Mouse (Mus musculus): ENCODE data around the gene Ocln. TPM values are rescaled to one million over a fixed set of nuclear protein-coding genes. Genes with fewer than 3 reads are reported as not detected.

Gene Ocln
- total and polyA plus RNA-seq, 3 experiments, result 0.50 to 2.2 (median 0.70) TPM

- H3K9ac ChIP-seq (ENCODE audit: insufficient read depth, low read depth), result no peak overlapping the region
- peaks cover 69% of the 10 kb centered on the region for H3K27me3 ChIP-seq (replicated peaks)
- no peak for TF ChIP-seq ZC3H11A (IDR thresholded peaks at IDR 0.05; ENCODE audit: low read depth, low read length)
- TF ChIP-seq SMC3 (IDR thresholded peaks at IDR 0.05; ENCODE audit: low read depth, low read length), result no peak
- TF ChIP-seq MYC (IDR thresholded peaks at IDR 0.05; ENCODE audit: low read depth, low read length), result no peak
- TF ChIP-seq USF2 (conservative IDR thresholded peaks at IDR 0.05; ENCODE audit: low read depth, low read length), result no peak
- no peak for TF ChIP-seq UBTF (IDR thresholded peaks at IDR 0.05; ENCODE audit: low read depth, low read length)
- no peak for TF ChIP-seq ZNF384 (IDR thresholded peaks at IDR 0.05; ENCODE audit: low read depth, low read length)
- H3K79me2 ChIP-seq (replicated peaks; ENCODE audit: control insufficient read depth, extremely low read depth, insufficient read depth, poor library complexity, severe bottlenecking), result no peaks in the 10 kb centered on the region; the same call in 1 of the 2 replicates
- DNase-seq (ENCODE audit: extremely low read depth), result no peak
- dilution Hi-C loops (cut with MboI; ENCODE audit: extremely low pct_ligation_motif_present, extremely low pct_unique_long_range_greater_than_20kb, low sequenced_read_pairs), result no loop called here
- H3K4me2 ChIP-seq (ENCODE audit: insufficient read depth, low read depth, poor library complexity, severe bottlenecking), result peak overlapping the region; percentile 11; the same call in 1 of the 2 replicates
- in situ Hi-C loops (cut with MboI; ENCODE audit: low pct_ligation_motif_present, low pct_unique_long_range_greater_than_20kb, low sequenced_read_pairs), result no loop called here
- no peak overlapping the region for H3K27ac ChIP-seq (ENCODE audit: insufficient read depth, low read depth)
- H3K4me1 ChIP-seq (ENCODE audit: control insufficient read depth in 1 of 2, insufficient read depth in 2 of 2), result peaks cover 0 to 10% of the 10 kb centered on the region in 2 experiments; a peak in 2 of 4 replicates
- H3K9me3 ChIP-seq (replicated peaks; ENCODE audit: low read length), result peaks cover 4% of the 10 kb centered on the region
- H3K4me3 ChIP-seq (replicated peaks in 1 of 3; ENCODE audit: low read depth in 2 of 3, low read length in 2 of 3, poor library complexity in 1 of 3), result peak overlapping the region in 2 of 3 experiments; percentile 48 to 69
- H3K36me3 ChIP-seq (replicated peaks in 1 of 2; ENCODE audit: control insufficient read depth in 1 of 2, insufficient read depth in 1 of 2, low read length in 1 of 2), result no peaks in the 10 kb centered on the region
These were observed 1.0 kb downstream of the Ocln start for GRCm38 (mm10) chr13:100551371-100552008.

GRCm38 (mm10) chr13:100547269-100547668 is 5.2 kb downstream of the Ocln start:
- H3K27ac ChIP-seq (ENCODE audit: insufficient read depth, low read depth), result no peak overlapping the region
- H3K9ac ChIP-seq (ENCODE audit: insufficient read depth, low read depth), result no peak overlapping the region
- no peak for DNase-seq (ENCODE audit: extremely low read depth)
- TF ChIP-seq KAT2A (IDR thresholded peaks at IDR 0.05; ENCODE audit: insufficient replicate concordance, low read length), result no peak
- TF ChIP-seq ZC3H11A (IDR thresholded peaks at IDR 0.05; ENCODE audit: low read depth, low read length), result no peak
- no peak for TF ChIP-seq ETS1 (conservative IDR thresholded peaks at IDR 0.05; ENCODE audit: low read depth, low read length)
- no peak for TF ChIP-seq MAFK (IDR thresholded peaks at IDR 0.05; ENCODE audit: insufficient replicate concordance, low read length)
- no peak for TF ChIP-seq CHD1 (IDR thresholded peaks at IDR 0.05; ENCODE audit: low read depth, low read length)
- no peak for TF ChIP-seq RCOR1 (conservative IDR thresholded peaks at IDR 0.05; ENCODE audit: low read depth, low read length)
- TF ChIP-seq E2F4 (IDR thresholded peaks at IDR 0.05; ENCODE audit: insufficient replicate concordance, low read depth, low read length), result no peak
- no peak for TF ChIP-seq JUN (IDR thresholded peaks at IDR 0.05; ENCODE audit: insufficient read depth, low read depth, low read length)
- no peak for TF ChIP-seq NRF1 (IDR thresholded peaks at IDR 0.05; ENCODE audit: low read depth, low read length)
- TF ChIP-seq ELF1 (IDR thresholded peaks at IDR 0.05; ENCODE audit: low read depth, low read length), result no peak
- TF ChIP-seq MEF2A (IDR thresholded peaks at IDR 0.05; ENCODE audit: borderline replicate concordance, low read depth, low read length), result no peak
- TF ChIP-seq CHD2 (IDR thresholded peaks at IDR 0.05; ENCODE audit: low read length), result no peak
- no peak for TF ChIP-seq SMC3 (IDR thresholded peaks at IDR 0.05; ENCODE audit: low read depth, low read length)
- no peak for TF ChIP-seq ZNF384 (IDR thresholded peaks at IDR 0.05; ENCODE audit: low read depth, low read length)
- no peak for TF ChIP-seq MXI1 (IDR thresholded peaks at IDR 0.05; ENCODE audit: low read depth, low read length)
- peaks cover 4% of the 10 kb centered on the region for H3K9me3 ChIP-seq (replicated peaks; ENCODE audit: low read length)
- no peak overlapping the region for H3K4me3 ChIP-seq (replicated peaks in 1 of 3; ENCODE audit: low read depth in 2 of 3, low read length in 2 of 3, poor library complexity in 1 of 3)
- peaks cover 0 to 6% of the 10 kb centered on the region in 2 experiments; a peak in 2 of 4 replicates for H3K4me1 ChIP-seq (ENCODE audit: control insufficient read depth in 1 of 2, insufficient read depth in 2 of 2)
- dilution Hi-C loops (cut with MboI; ENCODE audit: extremely low pct_ligation_motif_present, extremely low pct_unique_long_range_greater_than_20kb, low sequenced_read_pairs) (no loop called here), in situ Hi-C loops (cut with MboI; ENCODE audit: low pct_ligation_motif_present, low pct_unique_long_range_greater_than_20kb, low sequenced_read_pairs) (no loop called here)
- H3K79me2 ChIP-seq (replicated peaks; ENCODE audit: control insufficient read depth, extremely low read depth, insufficient read depth, poor library complexity, severe bottlenecking), result no peaks in the 10 kb centered on the region; the same call in 1 of the 2 replicates
- peaks cover 47% of the 10 kb centered on the region for H3K27me3 ChIP-seq (replicated peaks)
- H3K4me2 ChIP-seq (ENCODE audit: insufficient read depth, low read depth, poor library complexity, severe bottlenecking), result no peak overlapping the region
- H3K36me3 ChIP-seq (replicated peaks in 1 of 2; ENCODE audit: control insufficient read depth in 1 of 2, insufficient read depth in 1 of 2, low read length in 1 of 2), result no peaks in the 10 kb centered on the region
